Mouse (Mus musculus) embryonic facial prominence, embryonic 11.5 days (tissue): ENCODE results near the gene Fndc4. TPM values are rescaled to one million over a fixed set of nuclear protein-coding genes. Genes with fewer than 3 reads are reported as not detected.

ENCODE experiments used
- polyA plus RNA-seq: library from polyadenylated mRNA; unstranded; fragments of >200 nt; fragmentation: Nextera tagmentation; extraction: Ambion mirVana; gene quantifications from 2 replicates; pipeline ENCODE4 v1.2.1, GENCODE M21; 2014

The Fndc4 gene
- polyA plus RNA-seq, 1 experiment from 2014 or later: 58.2 TPM

Other genes starting within 250 kb of the Fndc4 start
- 88.2 and 105 TPM in 2 replicates for gene Atraid, start 247.8 kb downstream of the Fndc4 start, polyA plus RNA-seq
- gene Slc5a6, start 247.2 kb downstream of the Fndc4 start, polyA plus RNA-seq: 6.6 and 6.7 TPM in 2 replicates
- gene Cad, start 241.3 kb downstream of the Fndc4 start, polyA plus RNA-seq: 21.3 and 23.5 TPM in 2 replicates
- gene Dnajc5g, start 189.8 kb downstream of the Fndc4 start, polyA plus RNA-seq: not detected in 2 replicates
- gene Slc30a3, start 187.8 kb downstream of the Fndc4 start, polyA plus RNA-seq: 0.46 and 0.59 TPM in 2 replicates
- gene Trim54, start 179.4 kb downstream of the Fndc4 start, polyA plus RNA-seq: not detected in 2 replicates
- not detected in 2 replicates for gene Ucn, start 157.3 kb downstream of the Fndc4 start, polyA plus RNA-seq
- 50.5 and 50.8 TPM in 2 replicates for gene Mpv17, start 141.8 kb downstream of the Fndc4 start, polyA plus RNA-seq
- 1.2 and 1.3 TPM in 2 replicates for gene Gm29609, start 116.2 kb downstream of the Fndc4 start, polyA plus RNA-seq
- 66.6 and 66.8 TPM in 2 replicates for gene Gtf3c2, start 115.9 kb downstream of the Fndc4 start, polyA plus RNA-seq
- 150 and 158 TPM in 2 replicates for gene Snx17, start 102.9 kb downstream of the Fndc4 start, polyA plus RNA-seq
- gene Eif2b4, start 102.7 kb downstream of the Fndc4 start, polyA plus RNA-seq: 68.2 and 81.7 TPM in 2 replicates
- 4.0 and 5.0 TPM in 2 replicates for gene Zfp513, start 93.8 kb downstream of the Fndc4 start, polyA plus RNA-seq
- 142 and 147 TPM in 2 replicates for gene Ppm1g, start 75.4 kb downstream of the Fndc4 start, polyA plus RNA-seq
- gene Nrbp1, start 55.2 kb downstream of the Fndc4 start, polyA plus RNA-seq: 138 and 140 TPM in 2 replicates
- gene Gm9970, start 54.8 kb downstream of the Fndc4 start, polyA plus RNA-seq: 0.57 and 0.58 TPM in 2 replicates
- gene Krtcap3, start 44.4 kb downstream of the Fndc4 start, polyA plus RNA-seq: 12.4 and 14.6 TPM in 2 replicates
- 31.2 and 38.6 TPM in 2 replicates for gene Ift172, start 5.0 kb downstream of the Fndc4 start, polyA plus RNA-seq
- gene Gckr, start 1.4 kb upstream of the Fndc4 start, polyA plus RNA-seq: 0.48 and 0.49 TPM in 2 replicates
- 60.0 and 63.7 TPM in 2 replicates for gene Zfp512, start 156.4 kb upstream of the Fndc4 start, polyA plus RNA-seq
- not detected in 2 replicates for gene 4930548H24Rik, start 189.7 kb upstream of the Fndc4 start, polyA plus RNA-seq
- gene Gpn1, start 198.7 kb upstream of the Fndc4 start, polyA plus RNA-seq: 77.7 and 85.2 TPM in 2 replicates
- 26.2 and 29.5 TPM in 2 replicates for gene Slc4a1ap, start 230.9 kb upstream of the Fndc4 start, polyA plus RNA-seq
- 17.8 and 18.8 TPM in 2 replicates for gene Supt7l, start 231.7 kb upstream of the Fndc4 start, polyA plus RNA-seq